Mouse (Mus musculus) gastrocnemius, adult 18-20 months (tissue): Measurements from ENCODE around the gene Grik4. TPM values are rescaled to one million over a fixed set of nuclear protein-coding genes. Genes with fewer than 3 reads are reported as not detected.

Experiments used
- DNase-seq: peaks from one replicate; pipeline ENCODE4 v3.0.0; 2021; ENCODE audit warnings: low spot score
- total RNA-seq, 2 experiments: library from RNA; stranded (reverse); gene quantifications; 2 replicates each; pipeline ENCODE4 v1.2.3; 2021

The Grik4 gene
- total RNA-seq, 2 experiments from 2014 or later, result 0.12 TPM; not detected in 1

DNA sequence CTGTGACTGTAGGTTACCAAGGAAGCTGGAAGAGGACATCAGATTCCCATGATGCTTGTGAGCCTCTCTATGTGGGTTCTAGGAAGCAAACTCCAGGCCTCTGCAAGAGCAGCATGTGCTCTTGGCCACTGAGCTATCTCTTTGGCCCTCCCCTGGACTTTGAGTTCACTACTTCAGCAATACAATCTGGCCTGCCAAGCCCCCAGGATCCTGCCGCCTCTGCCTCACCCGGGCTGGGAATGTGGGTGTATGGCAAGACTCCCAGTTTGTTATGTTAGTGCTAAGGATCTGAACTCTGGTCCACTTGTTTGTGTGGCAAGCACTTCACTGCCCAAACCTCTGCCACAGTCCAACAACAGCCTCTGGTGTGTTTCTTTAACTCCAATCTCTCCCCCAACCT lies 193.1 kb downstream of the Grik4 start:
- DNase-seq, result no peak

DNA sequence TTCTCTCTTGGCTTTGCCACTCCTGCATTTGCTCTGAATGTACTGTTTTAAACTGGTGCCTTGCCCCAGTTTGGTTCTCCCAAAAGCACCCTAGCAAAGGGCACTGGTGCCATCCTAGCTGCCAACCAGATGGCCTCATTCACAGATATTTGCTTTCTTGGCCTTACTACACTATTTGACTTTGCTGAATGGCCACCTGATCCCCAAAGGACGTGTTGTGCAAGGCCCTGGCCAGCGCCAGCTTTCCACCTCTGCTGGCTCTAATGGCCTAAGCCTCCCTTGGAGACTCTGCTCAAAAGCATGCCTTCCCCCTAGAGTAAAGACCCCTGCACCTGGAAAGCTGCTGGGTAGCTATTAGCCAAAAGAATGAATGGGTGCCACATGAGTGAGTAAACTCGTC lies 194.1 kb downstream of the Grik4 start:
- DNase-seq, result peak; percentile 5

DNA sequence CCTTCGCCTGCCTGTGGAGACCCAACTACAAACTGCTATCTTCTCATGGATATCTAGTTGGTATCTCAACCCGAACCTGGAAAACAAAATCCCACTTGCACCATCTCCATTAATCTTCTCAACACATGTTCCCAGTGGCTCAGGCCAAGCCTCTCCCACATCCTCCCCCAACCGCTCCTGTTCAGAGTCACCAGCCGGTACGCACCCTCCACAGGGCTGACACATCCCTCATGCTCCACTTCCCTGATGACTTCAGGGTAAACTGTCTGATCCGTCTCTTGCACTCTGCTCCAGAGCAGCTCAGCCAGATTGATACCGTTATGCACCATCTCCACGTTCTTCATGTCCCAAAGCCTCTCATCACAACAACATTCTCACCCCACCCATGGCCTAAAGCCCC lies 198.3 kb downstream of the Grik4 start:
- DNase-seq, result no peak

DNA sequence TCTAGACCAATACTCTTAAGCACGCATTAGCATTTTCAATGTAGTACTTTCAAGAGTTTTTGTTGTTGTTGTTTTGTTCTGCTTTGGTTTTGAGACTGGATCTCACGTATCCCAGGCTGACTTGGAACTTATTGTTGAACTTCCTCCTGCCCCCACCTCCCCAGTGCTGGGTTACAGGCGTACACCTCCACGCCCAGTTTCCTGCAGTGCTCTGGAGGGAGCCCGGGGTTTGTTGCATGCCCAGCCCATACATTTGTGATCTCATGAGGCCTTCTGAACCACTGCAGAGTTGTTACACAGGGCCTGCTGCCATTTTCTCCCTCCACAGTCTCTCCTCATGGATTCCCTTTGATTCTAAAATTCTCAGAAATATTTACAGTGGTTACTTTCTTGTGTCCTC lies 201.9 kb downstream of the Grik4 start:
- no peak for DNase-seq

DNA sequence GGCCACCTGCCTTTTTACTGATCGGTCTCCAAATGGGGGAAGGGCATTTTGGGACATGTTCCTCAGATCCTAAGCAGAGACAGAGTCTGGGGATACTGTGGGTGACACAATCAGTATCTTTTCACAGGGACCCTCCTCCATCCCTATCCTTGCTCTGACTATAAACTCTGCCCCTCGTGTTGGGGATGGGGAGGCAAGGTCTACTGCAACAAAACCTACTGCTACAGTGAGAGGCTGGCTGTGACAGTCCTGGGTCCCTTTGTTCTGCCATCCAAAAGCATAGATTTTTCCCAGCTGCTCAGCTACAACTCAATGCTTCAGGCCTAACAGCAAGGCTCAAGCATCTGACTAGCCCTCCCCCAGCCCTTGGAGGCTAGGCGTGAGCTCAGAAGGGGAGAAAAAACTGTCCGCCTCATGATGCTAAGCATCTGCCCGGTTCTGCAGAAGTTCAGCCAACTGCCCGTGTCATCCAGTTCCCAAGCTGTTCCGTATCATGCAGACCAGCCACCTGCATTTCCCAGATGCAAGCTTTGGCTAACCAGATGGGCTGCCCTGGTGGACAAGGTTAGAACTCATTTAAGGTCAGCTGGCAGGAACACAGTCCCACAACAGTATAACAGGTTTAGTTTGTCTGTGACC lies 207.5 kb downstream of the Grik4 start:
- no peak for DNase-seq

DNA sequence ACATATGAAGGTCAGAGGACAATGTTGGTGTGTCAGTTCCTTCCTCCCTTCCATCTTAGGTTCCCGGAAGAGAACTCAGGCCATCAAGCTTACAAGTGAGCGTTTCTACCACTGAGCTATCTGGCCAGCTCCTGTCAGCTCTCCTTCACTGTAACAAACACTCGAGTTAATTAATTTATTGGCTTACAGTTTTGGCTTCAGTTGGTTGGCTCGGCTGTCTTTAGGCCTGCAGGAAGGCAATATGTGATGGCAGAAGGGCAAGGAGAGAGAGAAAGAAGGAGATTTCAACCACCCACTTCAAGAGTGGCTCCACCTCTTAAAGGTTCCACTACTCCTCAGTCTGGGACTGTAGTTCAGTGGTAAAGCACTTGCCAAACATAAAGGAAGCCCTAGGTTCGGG lies 209.2 kb downstream of the Grik4 start:
- no peak for DNase-seq

DNA sequence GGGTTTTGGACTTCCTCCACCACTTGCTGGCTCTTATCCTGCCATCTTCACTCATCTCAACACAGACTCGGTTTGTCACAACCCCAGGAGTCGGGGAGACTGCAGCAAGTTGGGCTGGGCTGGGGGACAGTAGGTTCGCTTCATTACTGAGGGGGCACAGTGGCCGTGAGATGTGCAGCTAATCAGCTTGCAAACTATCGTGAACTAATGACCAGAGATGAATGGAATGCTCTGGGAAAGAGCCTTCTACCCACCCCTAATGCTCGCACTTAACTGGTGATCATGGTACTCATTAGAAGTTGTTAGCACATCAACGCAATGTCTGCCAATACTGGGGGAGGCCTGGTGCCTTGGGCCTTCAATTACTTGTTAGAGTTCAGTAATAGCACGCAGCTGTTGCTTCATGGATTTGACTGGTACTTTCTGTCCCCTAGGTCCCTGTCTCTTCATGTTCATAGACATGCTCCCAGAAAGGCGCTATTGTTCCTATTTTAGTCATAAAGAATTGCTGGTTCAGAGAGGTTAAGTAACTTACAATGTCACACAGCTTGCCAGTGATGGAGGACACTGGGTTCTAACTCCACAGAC lies 211.5 kb downstream of the Grik4 start:
- no peak for DNase-seq

DNA sequence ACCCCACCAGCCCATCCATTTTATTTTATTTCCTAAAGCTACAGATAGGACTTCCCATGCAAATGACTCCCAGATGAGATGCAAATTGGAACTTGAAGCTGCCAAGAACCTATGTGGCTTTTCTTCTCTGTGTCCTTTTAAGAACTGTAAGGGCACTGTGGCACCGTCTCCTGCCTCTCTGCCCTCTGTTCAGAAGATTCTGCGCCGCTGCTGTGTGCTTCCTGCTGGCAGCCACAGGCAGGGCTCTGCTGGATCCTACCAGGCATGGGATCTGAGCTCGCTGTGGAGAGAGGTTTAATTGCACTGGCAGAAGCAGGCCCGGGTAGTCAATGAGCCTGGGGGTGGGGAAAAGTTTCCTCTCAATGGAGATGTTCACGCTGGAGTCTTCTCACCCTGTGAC lies 215.8 kb downstream of the Grik4 start:
- no peak for DNase-seq

DNA sequence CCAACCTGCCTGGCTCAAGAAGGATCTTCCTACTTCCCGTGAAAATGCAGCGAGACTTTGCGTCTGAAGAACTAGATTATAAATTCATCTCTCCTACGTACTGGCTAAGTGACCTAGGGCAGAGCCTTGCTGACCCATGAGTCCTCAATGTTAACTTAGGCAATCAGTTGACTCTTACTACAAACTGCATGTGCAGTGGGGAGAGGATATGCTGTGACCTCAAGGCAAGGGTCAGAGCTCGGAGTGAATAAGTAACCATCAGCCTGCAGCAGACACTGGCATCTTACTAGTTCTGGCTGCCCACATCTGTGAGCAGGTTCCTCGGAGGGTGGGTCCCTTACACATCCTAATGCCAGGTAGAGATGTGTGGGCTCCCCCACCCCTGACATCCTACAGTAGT lies 216.6 kb downstream of the Grik4 start:
- DNase-seq, result no peak

DNA sequence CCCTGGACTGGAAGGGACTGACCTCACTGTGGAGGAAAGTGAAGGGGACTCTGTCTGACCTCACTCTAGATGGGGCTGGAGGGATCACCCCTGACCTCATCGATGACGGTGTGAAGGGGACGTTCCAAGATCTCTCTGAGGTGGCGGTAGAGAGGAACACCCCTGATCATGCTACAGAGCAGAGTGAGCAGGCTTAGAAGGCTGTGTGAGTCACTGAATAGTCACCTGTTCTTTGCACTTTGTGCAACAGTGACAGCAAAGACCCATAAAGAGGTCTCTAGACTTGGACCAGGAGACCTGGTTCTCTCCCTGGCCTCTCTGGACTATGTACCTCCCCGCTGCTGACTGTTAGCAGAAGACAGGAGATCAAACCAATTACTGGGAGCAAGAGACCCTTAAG lies 217.1 kb downstream of the Grik4 start:
- no peak for DNase-seq

DNA sequence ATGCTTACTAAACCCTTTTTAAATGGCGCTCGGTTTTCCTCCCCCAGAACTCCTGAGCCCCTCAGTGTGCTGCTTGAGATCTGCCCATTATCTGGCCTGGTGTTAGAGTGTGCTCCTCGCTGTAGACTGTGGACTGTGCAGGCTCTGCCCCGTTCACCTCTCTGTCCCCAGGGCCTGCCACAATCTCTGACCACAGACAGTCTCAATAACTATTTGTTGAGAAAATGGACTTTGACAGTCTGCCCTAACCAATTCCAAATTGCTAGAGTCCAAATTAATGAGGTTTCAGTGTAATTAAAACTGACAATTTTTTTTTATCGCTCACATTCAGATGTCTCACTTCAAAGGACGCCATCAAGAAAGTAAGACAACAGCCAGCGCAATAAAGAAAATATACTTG lies 220.2 kb downstream of the Grik4 start:
- DNase-seq, result no peak

DNA sequence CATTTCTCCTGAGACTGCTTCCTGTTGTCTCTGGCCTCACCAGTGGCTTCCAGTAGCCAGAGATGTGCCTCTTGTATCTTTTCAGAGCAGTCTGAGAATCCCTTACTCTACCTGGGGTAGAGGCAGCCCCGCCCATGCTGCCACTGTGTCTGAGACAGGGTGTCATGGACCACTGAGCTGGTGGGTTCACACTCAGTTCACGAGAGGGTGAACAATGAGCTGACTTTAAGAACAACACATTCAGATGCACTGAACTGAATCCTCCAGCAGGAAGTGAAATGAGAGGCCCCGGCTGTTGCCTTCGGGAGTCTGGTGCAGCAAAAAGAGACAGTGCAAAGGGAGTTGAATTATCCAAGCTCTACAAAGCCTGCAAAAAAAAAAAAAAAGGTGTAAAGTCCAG lies 221.8 kb downstream of the Grik4 start:
- no peak for DNase-seq

DNA sequence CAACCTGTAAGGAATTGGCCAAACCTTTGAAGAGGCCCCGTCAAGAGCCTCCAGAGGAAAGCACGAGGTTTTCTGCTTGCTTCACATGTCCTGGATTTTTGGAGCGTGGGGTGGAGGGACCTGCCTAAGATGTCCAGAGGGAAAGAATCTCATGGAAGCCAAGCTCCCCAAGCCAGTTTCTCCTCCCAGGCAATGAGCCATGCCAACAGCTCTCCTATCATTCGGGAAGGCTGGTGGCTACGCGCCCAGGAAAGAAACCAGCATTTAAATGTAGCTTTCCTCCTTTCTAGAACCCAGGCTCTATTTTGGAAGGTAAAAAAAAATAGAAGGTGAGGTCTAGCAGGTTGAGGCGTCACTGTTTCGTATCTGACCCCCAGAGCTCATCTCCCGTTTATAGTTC lies 222.6 kb downstream of the Grik4 start:
- no peak for DNase-seq

DNA sequence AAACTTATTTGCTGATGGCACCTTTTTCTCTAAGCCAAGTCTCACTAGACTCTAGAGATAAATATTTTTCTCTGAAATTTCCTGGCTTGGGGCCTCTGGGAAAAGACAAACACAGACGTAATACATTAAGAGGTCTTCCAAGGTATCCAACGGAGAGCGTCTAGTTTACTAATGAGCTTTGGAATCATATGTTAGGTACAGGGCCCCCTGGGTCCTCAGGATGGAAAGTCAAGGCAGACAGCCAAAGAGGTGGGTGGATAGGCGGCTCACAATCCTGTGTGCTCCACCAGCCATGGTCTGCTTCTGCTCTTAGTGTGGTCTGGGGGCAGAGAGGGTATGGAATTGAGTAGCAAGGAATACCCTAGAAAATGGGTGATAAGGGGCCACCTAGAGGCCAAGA lies 223.1 kb downstream of the Grik4 start:
- DNase-seq, result no peak

DNA sequence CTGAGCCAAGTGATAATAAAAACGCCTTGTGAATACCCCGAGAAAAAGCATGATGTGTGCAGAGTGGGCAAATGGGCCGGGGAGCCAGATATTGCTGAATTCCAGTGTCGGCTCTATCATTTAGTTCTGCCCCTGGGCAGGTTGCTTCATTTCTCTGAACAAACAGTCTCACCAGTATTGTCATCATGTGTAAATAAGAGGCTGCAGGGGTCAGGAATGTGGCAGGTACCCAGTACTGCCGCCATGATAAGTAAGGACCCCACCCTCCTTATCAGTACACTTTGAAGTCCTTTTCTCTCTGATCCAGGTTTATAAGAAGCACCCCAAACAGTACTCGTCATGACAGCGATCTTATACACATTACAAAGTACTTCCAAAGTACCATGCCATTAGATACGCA lies 230.4 kb downstream of the Grik4 start:
- no peak for DNase-seq

DNA sequence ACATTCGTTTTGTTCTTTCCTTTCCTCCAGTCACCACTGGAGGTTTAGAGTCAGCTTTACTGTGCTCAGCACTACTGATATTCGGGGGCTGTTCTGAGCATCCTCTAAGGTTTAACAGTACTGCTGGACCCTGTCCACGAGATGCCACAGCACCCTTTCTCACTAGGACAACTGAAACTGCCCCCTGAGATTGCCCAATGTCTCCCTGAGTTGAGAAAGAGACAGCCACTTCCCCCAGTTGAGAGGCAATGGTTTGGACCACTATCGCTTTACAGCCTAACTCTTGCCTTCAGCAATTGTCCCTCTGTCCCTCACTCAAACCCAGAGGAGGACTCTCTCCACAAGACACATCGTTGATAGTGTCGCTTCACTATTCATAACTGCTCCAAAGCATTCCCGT lies 238.4 kb downstream of the Grik4 start:
- no peak for DNase-seq

DNA sequence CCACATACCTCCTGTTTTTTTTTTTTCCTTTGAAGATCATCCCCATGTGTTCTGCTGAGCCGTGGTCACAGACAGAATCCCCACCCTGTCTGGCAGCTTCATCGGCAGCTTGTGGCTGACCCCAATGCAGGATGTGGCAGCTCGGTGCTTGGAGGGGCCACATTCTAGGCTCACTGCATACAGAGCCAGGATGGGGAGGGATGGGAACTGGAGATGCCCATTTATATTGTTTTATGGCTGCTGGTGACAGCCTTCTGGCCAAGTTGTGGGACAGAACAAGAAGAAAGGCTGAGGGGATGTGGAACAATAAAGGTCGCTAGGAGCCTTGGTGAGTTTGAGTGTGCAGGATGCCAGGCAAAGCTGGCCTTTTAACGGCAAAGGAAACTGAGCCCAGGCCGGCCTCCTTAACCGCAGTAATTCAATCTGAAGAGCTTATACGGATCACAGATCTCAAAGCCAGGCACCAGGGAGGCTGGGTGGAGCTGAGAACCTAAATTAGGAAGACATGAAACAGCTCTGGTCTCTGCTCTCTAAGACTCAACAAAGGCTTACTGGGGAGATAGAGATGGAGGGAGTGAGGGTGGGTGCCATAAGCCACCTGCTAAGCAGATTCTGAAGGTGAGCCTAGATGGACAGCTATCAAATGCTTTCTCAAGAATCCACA lies 241.0 kb downstream of the Grik4 start:
- DNase-seq, result no peak

DNA sequence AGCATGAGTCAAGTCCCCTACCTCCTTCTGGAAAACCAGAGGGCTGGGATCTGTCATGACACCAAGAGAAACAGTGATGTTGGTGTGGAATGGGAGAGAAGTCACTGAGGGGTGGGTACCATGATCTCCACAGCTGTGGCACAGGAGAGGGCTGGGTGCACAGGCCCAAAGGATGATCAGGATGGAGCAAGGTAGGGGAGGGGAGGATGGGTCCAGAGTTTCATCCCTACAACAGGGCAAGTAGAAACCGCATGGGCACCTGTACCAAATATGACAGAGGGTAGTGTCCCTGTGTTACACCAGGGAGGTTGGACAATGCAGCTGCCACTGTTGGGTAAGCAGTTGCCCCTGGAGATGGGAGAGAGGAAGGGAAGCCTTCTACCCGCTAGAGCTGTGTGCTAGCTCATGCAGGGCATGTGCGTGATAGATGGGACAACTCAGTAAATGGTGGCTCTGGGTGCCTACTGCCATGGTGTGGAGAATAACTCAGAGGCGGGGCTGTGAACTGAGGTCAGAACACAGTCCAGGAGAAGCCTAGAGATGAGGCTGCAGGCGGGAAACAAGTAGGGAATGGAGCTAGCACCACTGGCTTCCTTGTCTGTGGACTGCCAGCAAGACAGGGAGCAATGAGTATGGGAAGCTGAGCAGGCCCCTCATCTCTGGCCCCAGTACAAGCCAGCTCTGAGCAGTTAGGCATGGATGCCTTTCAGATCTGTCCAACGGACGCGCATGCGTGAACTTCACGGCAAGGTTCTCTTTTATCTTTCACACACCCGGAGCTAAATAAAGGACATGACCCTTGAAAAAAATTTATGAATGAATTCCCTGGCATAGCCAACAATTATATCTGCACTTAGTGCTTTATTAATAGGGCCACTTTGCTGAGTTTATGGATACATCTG lies 241.8 kb downstream of the Grik4 start:
- DNase-seq, result no peak

DNA sequence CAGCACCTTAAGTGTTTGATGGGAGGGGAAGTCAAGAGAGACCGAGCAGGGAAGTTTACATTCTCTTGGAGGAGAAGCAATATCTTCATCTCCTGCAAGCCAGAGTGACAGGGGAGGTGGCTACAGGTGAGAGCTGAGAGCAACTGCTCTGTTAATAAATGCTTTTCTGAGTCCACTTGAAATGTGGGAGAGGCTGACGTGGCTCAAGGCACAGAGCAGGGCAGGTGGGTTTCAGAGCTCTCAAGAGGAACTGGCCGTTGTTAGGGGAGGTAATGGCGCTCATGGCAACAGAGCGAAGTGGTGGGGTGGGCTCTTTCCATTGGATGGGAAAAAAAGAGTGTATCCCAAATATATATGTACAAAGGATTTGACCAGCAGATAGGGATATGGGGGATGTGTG lies 242.6 kb downstream of the Grik4 start:
- DNase-seq, result no peak

DNA sequence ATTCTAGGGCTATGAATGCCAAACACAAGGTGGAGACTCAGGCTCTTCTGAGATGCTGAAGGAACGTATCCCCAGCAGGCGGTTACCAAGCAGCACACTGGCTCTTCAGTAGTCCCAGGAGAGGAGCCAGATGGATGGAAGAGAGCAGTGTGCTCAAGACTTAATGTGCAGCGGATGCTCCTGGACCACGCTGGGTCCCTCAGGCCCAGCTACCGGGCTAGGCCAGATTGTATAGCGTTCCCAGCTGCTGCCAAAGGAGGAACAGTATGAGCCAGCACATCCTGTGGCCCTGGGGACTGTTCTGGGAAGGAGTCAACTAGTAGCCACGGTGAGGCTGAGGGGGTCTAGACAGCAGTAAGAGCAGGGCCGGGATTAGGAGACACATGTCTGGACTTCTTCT lies 251.3 kb downstream of the Grik4 start:
- no peak for DNase-seq

DNA sequence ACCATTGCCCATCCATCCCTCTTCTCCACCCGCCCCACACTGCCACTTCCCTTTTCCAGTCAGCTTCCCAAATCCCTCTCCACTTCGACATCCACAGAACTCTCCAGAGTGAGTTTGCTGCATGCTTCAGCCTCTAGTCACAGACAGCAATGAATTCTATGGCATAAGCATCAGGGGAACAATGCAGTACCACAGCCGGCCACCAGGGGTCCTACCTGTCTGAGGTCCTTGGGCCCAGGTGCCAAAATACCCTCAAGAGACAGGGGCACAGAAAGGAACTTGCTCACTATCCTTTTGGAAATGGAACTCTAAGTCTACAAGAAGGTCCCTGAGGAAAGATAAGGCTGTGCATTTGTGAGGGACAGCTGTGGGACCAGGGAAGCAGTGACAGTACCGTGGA lies 256.1 kb downstream of the Grik4 start:
- DNase-seq, result peak; percentile 21

DNA sequence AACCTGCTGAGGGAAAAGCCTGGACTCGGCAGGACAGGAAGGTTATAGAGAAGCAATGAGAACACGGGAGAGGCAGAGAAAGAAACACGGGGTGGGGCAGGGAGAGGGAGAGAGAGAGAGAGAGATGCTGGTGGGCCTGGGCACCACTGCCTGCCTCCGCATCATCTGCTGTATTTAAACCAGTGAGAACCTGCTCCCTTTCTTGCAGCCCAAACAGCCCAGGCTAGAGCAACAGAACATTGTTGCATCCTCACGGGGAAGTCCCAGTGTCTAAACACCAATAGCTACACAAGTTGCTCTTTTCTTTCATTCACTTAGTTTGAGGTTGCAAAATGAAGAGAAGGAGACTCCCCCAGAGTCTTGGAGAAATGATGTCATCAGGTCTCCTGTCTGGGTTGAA lies 258.2 kb downstream of the Grik4 start:
- DNase-seq, result no peak
